Mouse (Mus musculus): Measurements from ENCODE around the gene R3hcc1l. TPM values are rescaled to one million over a fixed set of nuclear protein-coding genes. Genes with fewer than 3 reads are reported as not detected.

Gene R3hcc1l
- polyA plus RNA-seq, 1 experiment = 3.4 TPM

- Histone ChIP-seq H3K27ac (ENCODE audit: insufficient read depth, low read length) (no peak overlapping the region), H3K27me3 (ENCODE audit: control insufficient read depth, insufficient read depth, low read length) (no peaks in the 10 kb centered on the region), H3K36me3 (ENCODE audit: control insufficient read depth, insufficient read depth, low read length) (peaks cover 2% of the 10 kb centered on the region), H3K4me1 (ENCODE audit: control insufficient read depth, insufficient read depth, insufficient read length) (no peaks in the 10 kb centered on the region), H3K4me3 (ENCODE audit: extremely low read depth, insufficient read depth, insufficient read length) (no peak overlapping the region)
- WGBS = 88% methylated on average over 4 of the region's 4 CpGs
- no peak for DNase-seq (ENCODE audit: low read depth in 1 of 2, low spot score in 2 of 2)
- TF ChIP-seq POLR2A (IDR thresholded peaks at IDR 0.05; ENCODE audit: low read depth, low read length) (no peak), CTCF (IDR thresholded peaks at IDR 0.05; ENCODE audit: extremely low read depth, insufficient read depth, insufficient read length, insufficient replicate concordance) (no peak)
Measured at GRCm38 (mm10) chr19:42566283-42567019, 47.9 kb downstream of the R3hcc1l start.

GRCm38 (mm10) chr19:42567020-42567419 lies 48.5 kb downstream of the R3hcc1l start:
- H3K27ac ChIP-seq (ENCODE audit: insufficient read depth, low read length) = no peak overlapping the region
- H3K4me3 ChIP-seq (ENCODE audit: extremely low read depth, insufficient read depth, insufficient read length) = no peak overlapping the region
- H3K27me3 ChIP-seq (ENCODE audit: control insufficient read depth, insufficient read depth, low read length) = no peaks in the 10 kb centered on the region
- H3K4me1 ChIP-seq (ENCODE audit: control insufficient read depth, insufficient read depth, insufficient read length) = no peaks in the 10 kb centered on the region
- TF ChIP-seq CTCF (IDR thresholded peaks at IDR 0.05; ENCODE audit: extremely low read depth, insufficient read depth, insufficient read length, insufficient replicate concordance) (no peak), POLR2A (IDR thresholded peaks at IDR 0.05; ENCODE audit: low read depth, low read length) (no peak)
- peaks cover 4% of the 10 kb centered on the region for H3K36me3 ChIP-seq (ENCODE audit: control insufficient read depth, insufficient read depth, low read length)
- DNase-seq (ENCODE audit: low read depth in 1 of 2, low spot score in 2 of 2) = no peak

DNA sequence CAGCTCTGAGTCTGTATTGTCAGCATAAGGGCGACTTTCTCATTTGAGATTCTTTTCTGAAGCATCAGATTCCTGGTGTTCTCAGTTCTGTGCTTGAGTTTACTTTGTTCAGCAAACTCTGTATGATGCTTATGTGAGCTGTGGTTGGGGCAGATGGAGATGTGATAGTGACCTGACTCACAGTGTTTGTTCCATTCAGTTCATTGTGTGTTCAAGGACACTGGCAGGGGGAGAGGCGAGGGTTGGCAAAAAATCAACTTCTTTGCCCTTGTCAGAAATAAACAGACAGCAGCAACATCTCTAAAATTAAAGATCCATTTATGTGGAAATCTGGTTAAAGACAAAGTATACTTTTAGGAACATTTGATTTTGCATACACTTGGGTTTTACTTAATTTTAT lies 50.5 kb downstream of the R3hcc1l start:
- DNase-seq (ENCODE audit: low read depth in 1 of 2, low spot score in 2 of 2) = no peak

DNA sequence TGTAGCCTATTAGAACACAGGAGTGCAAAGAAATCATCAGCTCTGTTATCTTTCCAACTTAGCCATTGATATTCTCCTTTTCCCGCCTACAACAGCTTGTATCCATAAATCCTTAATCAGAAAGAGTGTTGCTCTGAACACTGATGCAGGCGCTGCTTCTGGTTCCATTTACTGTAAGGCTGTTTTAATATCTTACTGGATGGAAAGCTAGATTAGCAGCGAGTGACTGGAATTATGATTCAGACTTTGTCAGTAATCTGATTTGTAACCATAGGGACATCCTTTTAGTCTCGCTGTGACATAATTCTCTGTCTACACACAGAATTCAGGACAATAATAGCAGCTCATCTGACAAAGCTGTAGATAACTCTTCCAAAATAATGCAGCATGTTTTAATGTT lies 52.7 kb downstream of the R3hcc1l start:
- Histone ChIP-seq H3K4me3 (ENCODE audit: extremely low read depth, insufficient read depth, insufficient read length) (no peak overlapping the region), H3K27ac (ENCODE audit: insufficient read depth, low read length) (no peak overlapping the region), H3K4me1 (ENCODE audit: control insufficient read depth, insufficient read depth, insufficient read length) (no peaks in the 10 kb centered on the region), H3K36me3 (ENCODE audit: control insufficient read depth, insufficient read depth, low read length) (peaks cover 1% of the 10 kb centered on the region; the same call in 1 of the 2 replicates), H3K27me3 (ENCODE audit: control insufficient read depth, insufficient read depth, low read length) (no peaks in the 10 kb centered on the region)
- 92% methylated on average over 4 of the region's 4 CpGs for WGBS
- no peak for DNase-seq (ENCODE audit: low read depth in 1 of 2, low spot score in 2 of 2)
- TF ChIP-seq POLR2A (IDR thresholded peaks at IDR 0.05; ENCODE audit: low read depth, low read length) = no peak
- TF ChIP-seq CTCF (IDR thresholded peaks at IDR 0.05; ENCODE audit: extremely low read depth, insufficient read depth, insufficient read length, insufficient replicate concordance) = no peak

More for the DNA sequence above, 50.5 kb downstream of the R3hcc1l start:
- 88% methylated on average over 2 of the region's 2 CpGs for WGBS
- Histone ChIP-seq H3K4me3 (ENCODE audit: extremely low read depth, insufficient read depth, insufficient read length) (no peak overlapping the region), H3K36me3 (ENCODE audit: control insufficient read depth, insufficient read depth, low read length) (peaks cover 1% of the 10 kb centered on the region; the same call in 1 of the 2 replicates), H3K4me1 (ENCODE audit: control insufficient read depth, insufficient read depth, insufficient read length) (no peaks in the 10 kb centered on the region), H3K27ac (ENCODE audit: insufficient read depth, low read length) (no peak overlapping the region), H3K27me3 (ENCODE audit: control insufficient read depth, insufficient read depth, low read length) (no peaks in the 10 kb centered on the region)
- TF ChIP-seq CTCF (IDR thresholded peaks at IDR 0.05; ENCODE audit: extremely low read depth, insufficient read depth, insufficient read length, insufficient replicate concordance) (no peak), POLR2A (IDR thresholded peaks at IDR 0.05; ENCODE audit: low read depth, low read length) (no peak)

GRCm38 (mm10) chr19:42575317-42575716 lies 56.8 kb downstream of the R3hcc1l start:
- no peak overlapping the region for H3K4me3 ChIP-seq (ENCODE audit: extremely low read depth, insufficient read depth, insufficient read length)
- H3K27ac ChIP-seq (ENCODE audit: insufficient read depth, low read length) = no peak overlapping the region
- TF ChIP-seq CTCF (IDR thresholded peaks at IDR 0.05; ENCODE audit: extremely low read depth, insufficient read depth, insufficient read length, insufficient replicate concordance) = no peak
- TF ChIP-seq POLR2A (IDR thresholded peaks at IDR 0.05; ENCODE audit: low read depth, low read length) = no peak
- no peaks in the 10 kb centered on the region for H3K4me1 ChIP-seq (ENCODE audit: control insufficient read depth, insufficient read depth, insufficient read length)
- peaks cover 3% of the 10 kb centered on the region; the same call in 1 of the 2 replicates for H3K36me3 ChIP-seq (ENCODE audit: control insufficient read depth, insufficient read depth, low read length)
- DNase-seq (ENCODE audit: low read depth in 1 of 2, low spot score in 2 of 2) = no peak
- WGBS = 86% methylated on average over 2 of the region's 2 CpGs
- no peaks in the 10 kb centered on the region for H3K27me3 ChIP-seq (ENCODE audit: control insufficient read depth, insufficient read depth, low read length)

DNA sequence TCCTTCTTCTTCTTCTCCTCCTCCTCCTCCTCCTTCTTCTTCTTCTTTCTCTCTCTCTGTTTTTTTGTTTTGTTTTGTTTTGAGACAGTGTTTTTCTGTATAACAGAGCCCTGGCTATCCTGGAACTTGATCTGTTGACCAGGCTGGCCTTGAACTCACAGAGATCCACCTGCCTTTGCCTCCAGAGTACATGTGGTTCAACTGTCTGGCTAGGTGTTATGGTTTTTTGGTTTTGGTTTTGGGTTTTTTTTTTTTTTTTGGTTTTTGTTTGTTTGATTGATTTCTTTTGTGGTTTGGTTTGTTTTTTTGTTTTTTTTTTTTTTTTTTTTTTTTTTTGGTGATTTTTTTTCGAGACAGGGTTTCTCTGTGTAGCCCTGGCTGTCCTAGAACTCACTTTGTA lies 58.3 kb downstream of the R3hcc1l start:
- peaks cover 4% of the 10 kb centered on the region for H3K36me3 ChIP-seq (ENCODE audit: control insufficient read depth, insufficient read depth, low read length)
- H3K4me3 ChIP-seq (ENCODE audit: extremely low read depth, insufficient read depth, insufficient read length) = no peak overlapping the region
- no peaks in the 10 kb centered on the region for H3K27me3 ChIP-seq (ENCODE audit: control insufficient read depth, insufficient read depth, low read length)
- no peak for DNase-seq (ENCODE audit: low read depth in 1 of 2, low spot score in 2 of 2)
- H3K4me1 ChIP-seq (ENCODE audit: control insufficient read depth, insufficient read depth, insufficient read length) = no peaks in the 10 kb centered on the region
- no peak overlapping the region for H3K27ac ChIP-seq (ENCODE audit: insufficient read depth, low read length)
- WGBS = 85% methylated on average over 1 of the region's 1 CpGs
- no peak for TF ChIP-seq POLR2A (IDR thresholded peaks at IDR 0.05; ENCODE audit: low read depth, low read length)
- TF ChIP-seq CTCF (IDR thresholded peaks at IDR 0.05; ENCODE audit: extremely low read depth, insufficient read depth, insufficient read length, insufficient replicate concordance) = no peak

DNA sequence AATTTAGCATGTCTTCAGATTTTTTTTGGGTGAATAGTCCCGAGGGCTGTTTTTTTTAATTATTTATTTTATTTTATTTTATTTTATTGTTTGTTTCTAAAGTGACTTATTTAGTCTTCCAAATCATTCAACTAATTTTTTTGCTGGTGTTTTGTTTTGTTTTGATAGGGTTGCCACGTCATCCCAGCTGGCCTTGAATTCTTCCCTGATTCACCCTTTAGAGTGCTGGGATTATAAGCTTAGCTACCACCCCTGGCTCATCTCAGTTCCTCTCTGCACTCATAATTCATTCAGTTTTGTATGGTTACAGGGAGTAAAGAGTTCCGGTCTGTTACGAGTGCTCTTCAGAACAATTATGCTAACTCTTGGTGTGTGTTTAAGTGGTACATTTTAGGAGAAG lies 60.1 kb downstream of the R3hcc1l start:
- H3K27ac ChIP-seq (ENCODE audit: insufficient read depth, low read length) = no peak overlapping the region
- no peak overlapping the region for H3K4me3 ChIP-seq (ENCODE audit: extremely low read depth, insufficient read depth, insufficient read length)
- no peaks in the 10 kb centered on the region for H3K4me1 ChIP-seq (ENCODE audit: control insufficient read depth, insufficient read depth, insufficient read length)
- 92% methylated on average over 4 of the region's 4 CpGs for WGBS
- no peak for TF ChIP-seq CTCF (IDR thresholded peaks at IDR 0.05; ENCODE audit: extremely low read depth, insufficient read depth, insufficient read length, insufficient replicate concordance)
- TF ChIP-seq POLR2A (IDR thresholded peaks at IDR 0.05; ENCODE audit: low read depth, low read length) = no peak
- H3K36me3 ChIP-seq (ENCODE audit: control insufficient read depth, insufficient read depth, low read length) = peaks cover 10% of the 10 kb centered on the region
- no peaks in the 10 kb centered on the region for H3K27me3 ChIP-seq (ENCODE audit: control insufficient read depth, insufficient read depth, low read length)
- DNase-seq (ENCODE audit: low read depth in 1 of 2, low spot score in 2 of 2) = no peak

Data from spleen, adult 2 months (tissue).